Mouse (Mus musculus): ENCODE measurements at regions not wholly inside any gene's neighbourhood (a gene's known extent, or its start where the extent isn't known, plus 50 kb on each side); places are given as distances from the start of the nearest gene placed in this dataset.

DNA sequence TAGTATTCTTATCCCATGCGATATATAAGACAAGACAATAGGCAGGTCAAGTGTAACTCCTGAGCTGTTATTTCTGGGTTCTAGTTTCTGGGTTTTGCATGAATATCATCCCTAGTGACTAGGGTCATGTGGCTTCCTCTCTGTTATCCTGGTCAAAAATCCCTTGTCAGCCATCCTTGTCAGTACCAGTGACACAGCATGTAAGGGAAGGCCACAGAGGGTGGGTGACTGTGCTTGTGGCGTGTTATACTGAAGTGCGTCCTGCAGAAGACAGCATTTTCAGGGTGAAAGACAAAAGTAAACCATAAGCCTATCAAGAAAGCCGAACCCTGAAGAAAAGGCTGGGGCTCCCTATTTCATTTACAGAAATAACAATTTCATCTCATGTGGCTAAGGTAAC, 50.7 kb upstream of the Echdc3 start:
- no peak for DNase-seq

DNA sequence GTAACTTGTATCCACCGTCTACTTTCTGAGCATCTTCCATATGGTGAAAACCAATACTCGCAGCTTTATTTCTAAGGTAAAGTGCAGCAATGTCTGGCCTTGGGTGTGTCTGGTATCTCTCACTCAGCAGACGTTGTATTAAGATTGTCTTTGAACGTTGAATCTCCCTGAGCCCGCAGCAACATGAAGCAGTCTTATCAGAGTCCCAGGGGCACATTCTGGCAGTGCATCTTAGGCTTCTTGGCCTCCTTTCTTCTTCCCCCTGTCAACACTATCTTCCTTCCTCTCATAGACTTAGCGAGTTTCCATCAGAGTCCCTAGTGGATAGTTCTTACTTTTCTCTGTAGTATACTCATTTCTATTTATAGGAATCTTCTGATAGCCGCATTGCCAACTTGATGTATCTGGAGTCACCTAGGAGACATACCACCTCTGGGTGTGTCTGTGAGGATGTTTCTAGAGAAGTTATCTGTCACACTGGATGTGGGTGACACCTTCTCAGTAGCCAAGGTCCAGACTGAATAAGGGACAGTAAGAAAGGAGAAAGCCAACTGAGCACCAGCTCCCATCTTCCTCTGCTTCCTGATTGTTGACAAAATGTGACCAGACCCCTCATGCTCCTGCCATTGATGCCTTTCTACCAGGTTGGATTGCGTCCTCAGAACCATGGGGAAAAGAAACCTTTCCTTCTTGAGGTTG, 51.4 kb upstream of the Echdc3 start:
- no peak for DNase-seq

DNA sequence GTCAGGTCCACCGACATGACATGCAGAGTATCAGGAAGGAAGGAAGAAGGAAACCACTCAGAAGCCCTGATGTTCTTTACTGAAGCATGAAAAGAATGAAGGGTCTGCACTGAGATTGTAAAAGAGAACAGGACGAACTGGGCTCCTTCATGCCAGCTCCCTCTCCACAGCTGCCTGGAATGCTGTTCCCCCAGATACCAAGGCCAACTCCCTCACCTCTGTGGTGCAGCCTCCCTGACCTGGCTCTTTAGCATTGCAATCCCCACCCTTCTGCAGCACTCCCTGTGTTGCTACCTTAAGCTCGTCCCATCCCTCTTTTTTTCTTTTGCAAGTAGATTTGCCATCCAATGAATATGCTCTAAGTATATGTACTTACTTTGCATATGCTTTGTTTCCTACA, 52.3 kb upstream of the Echdc3 start:
- DNase-seq = no peak

DNA sequence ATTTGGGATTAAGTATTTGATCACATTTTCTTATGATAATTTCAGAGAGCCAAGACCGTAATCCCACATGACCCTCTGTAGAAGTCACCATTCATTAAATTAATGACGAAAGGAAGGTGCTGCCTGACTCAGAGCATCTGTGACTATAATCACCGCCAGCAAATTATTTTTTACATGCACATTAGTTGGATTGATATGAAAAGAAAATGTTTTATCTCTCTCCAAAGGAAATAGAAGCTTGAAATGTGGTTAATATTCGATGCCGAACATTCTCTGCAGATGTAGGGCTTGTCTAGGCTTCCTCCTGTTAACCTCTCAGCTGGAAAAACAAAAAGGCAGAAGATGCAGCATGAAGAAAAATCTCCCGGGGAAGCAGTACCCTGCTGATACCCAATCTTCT, 54.2 kb upstream of the Echdc3 start:
- DNase-seq = no peak

DNA sequence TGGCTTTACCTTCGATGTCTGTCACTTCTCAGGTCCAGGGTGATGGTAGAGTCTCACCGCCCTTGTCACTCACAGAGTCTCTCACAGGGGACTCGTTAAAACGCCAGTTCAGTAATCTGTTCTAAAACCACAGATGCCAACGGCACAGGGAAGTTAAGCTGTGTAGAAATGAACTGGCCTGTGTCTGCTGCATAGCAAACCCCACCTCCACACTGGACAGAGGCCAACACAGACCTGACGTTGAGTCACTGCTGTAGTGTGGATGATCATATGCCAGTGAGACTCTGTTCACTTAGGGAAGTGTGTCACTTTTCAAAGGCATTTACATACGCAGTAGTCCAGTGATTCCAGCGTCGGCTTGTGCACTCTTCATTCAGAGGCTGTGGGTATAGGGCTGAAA, 54.7 kb upstream of the Echdc3 start:
- DNase-seq = peak; percentile 84

DNA sequence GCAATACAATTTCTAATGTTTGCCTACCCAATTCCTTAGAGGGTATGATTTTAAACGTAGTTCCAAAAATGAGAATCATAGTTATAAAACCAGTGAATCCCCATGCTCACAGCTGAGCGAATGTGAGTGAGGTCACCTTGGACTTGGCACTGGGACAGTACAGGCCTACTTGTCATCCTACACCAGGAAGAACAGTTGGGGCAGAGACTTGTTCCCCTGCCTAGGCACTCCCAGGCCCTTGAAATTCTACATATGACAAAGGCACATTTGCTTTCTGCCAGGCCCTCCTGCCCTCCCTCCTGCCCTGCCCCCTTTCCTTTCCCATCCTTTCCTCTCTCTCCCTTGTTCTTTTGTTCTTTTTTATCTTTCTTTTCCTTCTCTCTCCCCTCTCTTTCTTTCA, 50.0 kb upstream of the Usp6nl start:
- DNase-seq = no peak
